Mouse (Mus musculus) frontal cortex, postnatal 36 days (tissue): Measurements from ENCODE around the gene Mast4.
A peak's percentile ranks its signal among the peaks of the same experiment; 100 is the strongest.
"Not testable (repeated sequence)": the region's sequence is repeated elsewhere in the genome, so short reads cannot be mapped to it uniquely, and the experiment has no call there.

Source experiments
- DNase-seq, 2 experiments: peaks; one replicate each; pipeline ENCODE4 v3.0.0; 2022; ENCODE audit warnings: low spot score in 2 of 2

Mast4 gene

DNA sequence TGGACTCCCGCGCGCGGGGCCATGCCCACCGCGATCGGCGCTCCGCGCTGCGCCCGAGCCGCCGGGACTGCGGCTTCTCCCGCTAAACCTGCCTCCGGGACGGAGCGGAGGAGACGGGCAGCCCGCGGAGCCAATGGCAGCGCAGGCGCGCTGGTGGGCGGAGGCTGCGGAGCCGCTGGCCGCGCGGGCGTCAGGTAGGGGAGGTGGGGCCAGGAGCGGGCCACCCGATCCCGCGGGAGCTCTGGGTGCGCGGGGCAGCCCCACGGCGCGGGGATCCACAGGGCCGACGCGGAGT lies at the start of gene Mast4:
Gene Mast4, minus strand, starts transcription at position 106 of the 295 bp plus-strand sequence.
- DNase-seq: peak; percentile 89 to 90

DNA sequence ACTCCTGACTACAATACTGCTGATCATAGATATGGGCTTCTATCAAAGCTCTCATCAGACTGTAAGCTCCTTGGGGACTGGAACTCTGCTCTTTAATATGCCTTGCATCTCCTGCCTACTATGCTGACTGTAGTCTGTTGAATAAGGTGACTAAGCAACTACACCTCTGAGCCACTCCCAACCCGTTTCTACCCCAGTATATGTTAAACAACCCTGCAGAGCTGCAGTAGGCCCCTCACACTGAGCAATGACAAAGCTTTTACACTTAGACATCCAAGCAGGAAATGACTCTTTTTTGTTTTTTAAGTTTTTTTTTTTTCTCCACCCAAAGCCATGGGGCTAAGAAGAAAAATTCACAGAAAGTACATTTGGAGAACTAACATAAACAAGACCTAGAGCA lies 40.2 kb upstream of the Mast4 start:
- no peak for DNase-seq

DNA sequence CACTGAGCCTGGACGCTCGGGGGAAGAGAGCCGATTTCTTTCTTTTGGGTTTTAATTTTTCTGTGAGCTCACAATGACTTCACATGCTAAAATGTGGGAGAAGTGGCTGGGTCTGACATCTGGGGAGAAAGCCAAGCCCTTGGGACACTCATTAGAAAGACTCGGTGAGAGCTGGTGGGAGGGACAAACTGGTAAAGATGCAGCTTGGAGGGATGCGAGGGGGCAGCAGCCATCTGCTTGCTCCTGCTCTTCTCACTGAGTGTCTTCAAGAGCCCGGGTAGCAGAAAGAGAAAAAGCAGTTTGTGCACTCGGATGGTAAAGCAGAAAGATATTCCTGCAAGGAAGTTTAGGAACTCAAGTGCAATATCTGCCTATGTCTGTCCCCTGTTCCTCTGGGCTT lies 34.9 kb upstream of the Mast4 start:
- peak; percentile 46 to 66 for DNase-seq

DNA sequence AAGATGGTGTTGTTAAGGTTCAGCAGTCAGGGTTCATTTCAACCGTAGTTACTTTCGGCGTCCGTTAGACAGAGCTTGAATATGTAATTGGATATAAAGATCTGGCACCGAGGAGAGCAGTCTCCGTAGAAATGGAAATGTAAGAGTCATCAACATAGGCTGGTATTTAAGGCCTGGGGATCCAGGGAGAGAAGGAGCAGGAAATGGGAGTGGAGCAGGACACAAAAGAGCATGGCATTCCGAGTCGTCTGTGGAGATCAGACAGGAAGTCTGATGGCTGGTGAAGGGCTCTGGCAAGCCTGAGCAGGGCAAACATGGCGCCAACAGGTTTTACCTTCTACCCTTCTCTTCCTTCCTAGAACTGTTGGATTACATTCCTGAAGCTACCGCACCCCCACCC lies 28.9 kb upstream of the Mast4 start:
- DNase-seq: no peak

DNA sequence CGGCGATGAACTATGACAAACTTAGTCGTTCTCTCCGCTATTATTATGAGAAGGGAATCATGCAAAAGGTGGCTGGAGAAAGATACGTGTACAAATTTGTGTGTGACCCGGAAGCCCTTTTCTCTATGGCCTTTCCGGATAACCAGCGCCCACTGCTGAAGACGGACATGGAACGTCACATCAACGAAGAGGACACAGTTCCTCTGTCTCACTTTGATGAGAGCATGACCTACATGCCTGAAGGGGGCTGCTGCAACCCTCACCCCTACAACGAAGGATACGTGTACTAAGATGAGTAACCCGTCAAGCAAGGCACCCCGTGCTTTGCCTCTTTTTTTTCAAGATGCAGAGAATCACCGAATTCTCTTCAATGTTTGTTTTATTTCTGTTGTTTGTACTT lies 23.1 kb upstream of the Mast4 start:
- not testable (repeated sequence) for DNase-seq

DNA sequence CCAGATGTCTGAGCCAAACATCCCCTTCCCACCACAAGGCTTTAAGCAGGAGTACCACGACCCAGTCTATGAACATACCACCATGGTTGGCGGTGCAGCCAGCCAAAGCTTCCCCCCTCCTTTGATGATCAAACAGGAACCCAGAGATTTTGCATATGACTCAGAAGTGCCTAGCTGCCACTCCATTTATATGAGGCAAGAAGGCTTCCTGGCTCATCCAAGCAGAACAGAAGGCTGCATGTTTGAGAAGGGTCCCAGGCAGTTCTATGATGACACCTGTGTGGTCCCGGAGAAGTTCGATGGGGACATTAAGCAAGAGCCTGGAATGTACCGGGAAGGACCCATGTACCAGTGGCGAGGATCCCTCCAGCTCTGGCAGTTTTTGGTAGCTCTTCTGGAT lies 22.6 kb upstream of the Mast4 start:
- not testable (repeated sequence) for DNase-seq

DNA sequence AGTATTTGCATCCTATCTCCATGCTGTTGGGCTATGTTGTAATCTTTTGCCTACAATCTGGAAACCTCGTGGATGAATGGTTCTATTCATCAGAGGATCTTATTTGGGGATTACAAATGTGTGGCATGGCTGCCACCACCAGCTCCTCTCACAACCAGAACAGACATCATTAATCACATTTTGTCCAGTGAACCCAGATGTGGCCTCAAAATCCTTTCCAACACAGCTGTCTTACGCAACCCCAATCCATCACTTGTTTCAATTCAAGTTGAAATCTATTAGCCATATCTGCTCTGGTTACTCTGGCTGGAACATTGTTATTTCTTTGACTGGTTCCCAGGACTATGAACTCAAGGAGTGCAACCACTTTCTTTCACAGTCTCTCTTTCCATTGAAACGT lies 20.4 kb upstream of the Mast4 start:
- DNase-seq: no peak

DNA sequence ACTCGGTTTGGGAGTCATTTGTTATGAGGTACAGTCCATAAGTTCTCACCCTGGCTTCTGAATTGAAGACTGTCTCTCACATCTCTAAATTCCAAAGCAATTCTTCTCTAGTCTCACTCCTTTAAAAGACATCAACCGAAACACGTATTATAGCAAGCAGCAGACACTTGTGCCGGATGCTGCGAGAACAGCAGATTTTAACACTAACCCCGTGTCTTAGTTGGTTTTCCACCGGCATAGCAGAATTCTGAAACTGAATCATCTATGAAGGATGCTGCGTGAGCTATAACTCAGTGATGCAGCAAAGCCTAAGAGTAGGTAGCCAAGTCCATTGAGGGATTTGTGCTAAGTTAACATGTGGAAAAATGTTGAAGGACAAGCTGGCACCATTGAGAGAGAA lies 10.5 kb upstream of the Mast4 start:
- DNase-seq: no peak

DNA sequence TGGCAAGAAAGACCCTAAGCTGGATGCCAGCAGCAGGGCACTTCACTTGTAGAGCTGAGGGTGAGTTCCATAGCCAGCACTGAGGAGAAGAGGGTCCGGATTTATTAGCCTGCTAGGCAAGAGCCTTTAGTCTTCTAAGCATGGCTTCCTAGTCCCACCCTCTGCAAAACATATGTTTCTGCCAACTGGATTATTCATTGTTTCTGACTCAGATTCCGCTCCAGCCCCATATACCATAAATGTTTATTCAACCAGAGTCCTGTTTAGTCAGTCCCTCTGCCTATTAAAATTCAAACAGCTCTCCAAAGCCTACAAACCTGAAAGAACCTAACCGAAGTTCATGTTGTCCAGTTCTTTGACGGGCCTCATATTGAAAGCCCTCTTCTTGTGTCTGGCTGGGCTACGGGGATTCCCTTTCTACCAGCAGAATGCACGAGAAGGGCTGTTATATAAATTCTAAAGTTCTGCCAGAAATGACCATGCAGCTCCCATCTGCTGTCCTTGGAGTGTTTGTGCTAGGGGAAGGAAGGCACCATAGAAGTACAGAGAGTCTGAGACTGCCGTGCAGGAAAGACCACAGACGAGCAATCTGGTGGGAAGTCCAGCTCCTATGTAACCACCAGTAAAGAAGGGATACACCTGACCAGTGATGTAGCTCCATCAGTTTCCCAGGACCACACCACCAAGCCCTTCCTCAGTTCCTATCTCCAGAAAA lies 9.9 kb upstream of the Mast4 start:
- DNase-seq: peak in 1 of 2 experiments; percentile 23

DNA sequence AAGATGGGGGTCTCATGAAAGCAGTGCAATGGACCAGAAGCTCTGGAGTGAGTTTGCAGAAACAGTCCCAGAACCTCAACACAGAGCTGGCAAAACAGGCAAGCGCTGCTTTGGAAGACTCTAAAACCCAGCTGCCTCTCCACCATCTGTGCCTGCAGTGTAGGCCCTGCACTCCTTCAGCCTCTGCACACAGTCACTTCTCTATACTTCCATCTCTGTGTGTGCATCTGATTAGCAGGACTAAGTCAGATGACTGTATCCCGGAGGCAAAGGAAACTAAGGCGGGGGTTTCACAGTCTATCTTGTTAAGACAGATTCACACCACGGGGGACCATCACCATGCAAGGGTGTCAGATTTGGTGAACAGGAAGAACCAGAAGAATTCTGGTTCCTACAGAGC lies 6.7 kb upstream of the Mast4 start:
- peak in 1 of 2 experiments; percentile 68 for DNase-seq

DNA sequence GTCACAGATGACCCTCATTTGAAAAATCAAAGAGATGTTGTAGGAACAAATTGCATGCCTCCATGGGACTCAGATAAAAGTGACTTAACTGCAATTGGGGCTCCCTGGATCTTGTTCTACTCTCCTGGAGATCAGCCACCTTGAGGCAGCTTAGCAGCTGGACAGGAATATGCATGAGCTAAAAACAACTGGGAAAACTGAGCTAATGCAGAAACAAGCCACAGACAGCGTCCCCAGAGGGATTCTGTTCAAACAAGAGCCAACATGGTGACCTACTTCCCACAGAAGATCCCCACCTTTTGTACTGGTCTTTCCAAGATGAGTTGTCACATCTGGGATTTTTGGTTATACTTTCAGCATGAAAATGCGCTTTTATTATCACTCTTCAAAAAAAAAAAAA lies 4.3 kb upstream of the Mast4 start:
- no peak for DNase-seq

DNA sequence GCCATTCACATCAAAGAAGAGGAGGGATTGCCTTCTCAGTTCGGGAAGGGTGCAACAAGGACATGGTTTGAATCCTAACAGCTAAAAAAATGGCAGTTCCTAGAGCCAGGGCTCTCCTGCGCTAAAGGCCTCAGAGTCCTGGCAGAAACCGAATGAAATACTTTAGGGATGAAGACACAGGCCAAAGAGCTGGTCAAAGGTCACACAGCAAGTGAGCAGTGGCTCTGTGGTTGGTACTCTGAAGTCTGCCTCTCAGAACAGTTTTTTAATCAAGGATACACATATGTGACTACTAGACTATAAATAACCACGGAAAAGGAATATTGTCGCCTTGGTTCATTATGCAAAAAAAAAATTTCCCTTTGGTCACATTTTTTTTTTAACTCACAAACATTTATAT lies 1.9 kb upstream of the Mast4 start:
- DNase-seq: no peak

DNA sequence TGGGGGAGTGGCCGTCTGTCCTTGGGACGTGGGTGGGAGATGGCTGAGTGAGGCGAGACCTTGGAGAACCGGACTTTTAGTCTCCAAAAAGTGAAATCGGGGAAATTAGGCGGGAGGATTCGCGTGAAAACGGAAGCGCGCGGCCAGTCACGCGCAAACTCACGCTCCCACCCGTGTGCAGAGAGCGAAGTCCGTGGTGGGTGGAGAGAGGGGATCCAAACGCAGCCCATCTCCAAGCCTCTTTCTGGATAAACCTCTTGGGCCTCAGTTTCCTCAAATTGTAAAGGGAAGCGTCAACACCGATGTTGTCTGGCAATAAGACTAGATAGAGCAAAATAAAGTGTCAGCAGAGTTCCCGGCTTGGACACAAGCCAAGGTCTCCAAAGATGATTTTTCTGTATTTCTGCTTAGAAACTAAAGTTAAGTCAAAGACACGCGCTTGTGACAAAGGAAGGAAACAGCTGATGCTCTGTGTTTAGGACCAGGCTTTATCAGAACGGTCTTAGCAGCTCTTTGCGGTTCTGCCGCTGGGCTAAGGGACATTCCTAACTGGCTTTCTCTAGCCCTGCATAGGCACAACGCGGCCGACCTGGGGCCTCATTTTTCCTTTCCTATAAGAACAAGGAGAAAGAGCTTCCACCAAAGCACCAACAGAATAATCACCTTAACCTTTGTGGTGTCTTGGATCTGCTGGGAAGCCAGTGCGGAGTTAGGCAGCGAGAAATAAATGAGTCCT lies 594 bp upstream of the Mast4 start:
- peak in 1 of 2 experiments; percentile 21 for DNase-seq

DNA sequence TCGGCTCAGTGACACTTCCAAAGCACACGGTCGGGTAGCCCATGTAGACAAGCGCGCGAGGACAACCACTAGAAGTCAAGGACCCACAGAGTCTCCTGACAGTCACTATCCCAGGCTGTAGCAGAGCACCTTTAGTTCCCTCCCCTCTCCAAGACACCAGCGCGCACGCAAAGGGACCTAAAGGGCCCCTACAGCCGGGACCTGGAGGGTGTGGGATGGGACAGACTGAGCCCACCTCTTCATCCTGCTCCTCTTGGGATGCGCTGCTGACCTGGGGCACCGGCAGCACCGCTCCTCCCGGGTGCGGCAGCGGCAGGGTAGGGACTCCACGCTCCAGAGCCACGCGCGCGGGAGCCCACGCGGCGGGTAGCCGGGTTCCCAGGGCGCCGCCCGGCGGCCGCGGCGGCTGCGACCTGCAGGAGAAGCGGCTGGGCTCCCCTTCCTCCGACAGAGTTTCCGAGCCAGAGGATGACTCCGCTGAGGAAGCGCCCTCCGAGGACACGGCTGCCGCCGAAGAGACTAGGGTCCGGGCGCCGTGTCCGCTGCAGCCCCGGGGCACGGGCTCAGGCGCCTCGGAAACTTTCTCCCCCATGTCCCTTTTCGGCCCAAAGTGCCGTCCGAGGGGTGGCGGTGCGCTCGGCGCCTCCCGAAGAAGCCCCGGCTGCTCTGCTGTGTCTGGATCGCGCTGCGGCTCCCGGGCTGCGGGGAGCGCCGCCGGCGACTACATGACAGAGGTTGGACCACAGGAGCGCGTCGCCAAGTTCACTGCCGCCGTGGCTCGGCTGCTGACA lies 501 bp downstream of the Mast4 start:
- DNase-seq: peak; percentile 48 to 54

DNA sequence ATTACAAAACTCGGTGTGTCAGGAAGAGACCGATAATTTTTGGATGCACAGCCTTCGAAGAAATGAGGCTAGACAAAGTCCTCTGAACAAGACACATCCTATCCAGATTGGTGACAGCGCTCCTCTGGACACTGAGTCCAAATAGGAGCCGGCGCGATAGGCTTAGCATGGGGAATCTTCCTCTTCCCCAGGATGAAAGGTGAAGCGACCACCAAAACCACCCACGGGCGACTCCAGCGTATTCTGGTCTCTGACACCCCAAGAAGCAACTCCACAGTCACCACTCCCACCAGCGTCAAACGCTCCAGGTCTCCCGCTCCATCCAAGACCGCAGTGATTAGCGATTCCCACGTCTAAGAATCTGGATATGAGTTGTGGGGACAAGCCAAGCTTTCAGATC lies 1.1 kb downstream of the Mast4 start:
- peak; percentile 9 to 13 for DNase-seq

DNA sequence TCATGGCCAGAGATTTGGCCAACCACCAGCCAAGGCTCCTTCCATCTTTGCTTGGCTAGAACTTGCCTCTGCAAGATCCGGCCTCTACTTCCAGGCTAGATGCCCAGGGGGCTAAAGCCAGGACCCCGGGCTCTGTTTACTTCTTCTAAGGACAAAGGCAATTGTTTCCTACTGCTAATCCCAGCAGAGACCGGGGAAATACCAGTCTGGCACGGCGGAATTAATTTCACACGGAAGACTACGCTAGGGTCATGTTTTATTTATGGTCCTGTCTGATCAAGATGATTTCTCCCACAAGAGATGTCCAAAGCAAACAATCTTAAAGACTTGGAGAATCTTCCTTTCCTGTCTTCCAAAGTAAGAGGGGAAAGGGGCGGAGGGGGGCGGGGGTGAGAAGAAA lies 1.6 kb downstream of the Mast4 start:
- DNase-seq: no peak

DNA sequence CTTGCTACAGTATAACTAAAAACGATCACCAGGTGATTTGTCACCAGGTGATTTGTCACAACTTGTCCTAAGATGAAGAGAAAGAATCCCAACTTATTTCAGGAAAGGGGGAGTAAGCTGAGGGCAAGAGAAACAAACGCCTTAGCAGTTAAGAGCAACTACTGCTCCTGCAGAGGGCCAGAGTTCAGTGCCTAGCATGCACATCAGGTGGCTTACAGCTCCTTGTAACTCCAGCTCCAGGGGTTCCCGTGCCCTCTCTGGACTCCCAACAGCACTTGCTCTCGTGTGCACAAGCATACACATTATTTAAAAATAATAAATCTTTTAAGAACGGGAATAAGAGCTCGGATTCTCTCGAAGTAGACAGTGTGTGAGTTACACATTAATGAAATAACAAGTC lies 3.2 kb downstream of the Mast4 start:
- no peak for DNase-seq

DNA sequence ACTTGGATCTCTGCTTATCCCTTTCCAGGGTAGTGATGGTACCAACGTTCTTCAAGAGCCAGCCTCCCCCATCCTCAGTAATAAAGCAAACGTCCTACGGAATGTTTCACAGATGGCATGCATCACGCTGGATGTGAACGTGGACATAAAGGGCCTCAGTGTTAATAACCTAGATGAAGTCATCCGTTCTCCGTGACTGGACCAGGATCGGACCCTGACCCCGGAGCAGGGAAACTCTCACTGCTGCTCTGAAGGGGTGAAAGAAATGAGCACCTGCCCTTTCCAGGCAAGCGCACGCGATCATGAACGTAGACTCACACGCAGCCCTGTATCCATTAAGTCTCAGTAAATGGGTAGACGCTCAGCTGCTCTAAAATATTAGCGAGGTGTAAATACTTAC lies 6.0 kb downstream of the Mast4 start:
- DNase-seq: no peak

DNA sequence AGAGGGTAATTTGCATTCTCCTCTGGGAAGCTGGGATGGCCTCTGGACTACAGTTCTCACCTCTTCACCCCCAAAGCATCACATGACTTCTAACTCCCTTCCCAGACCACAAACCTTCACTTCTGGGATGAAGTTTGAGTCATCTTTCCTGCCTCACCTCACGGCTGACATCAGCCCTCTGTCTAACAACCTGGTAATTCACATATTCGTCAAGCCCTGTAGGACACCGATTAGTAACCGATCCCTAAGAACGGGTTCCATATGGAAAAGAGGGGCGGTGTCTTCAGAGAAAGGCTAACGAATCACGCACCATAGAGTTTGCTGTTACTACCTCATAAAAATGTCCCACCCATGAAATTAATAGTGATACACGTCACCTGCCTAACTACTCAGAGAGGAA lies 6.5 kb downstream of the Mast4 start:
- no peak for DNase-seq

DNA sequence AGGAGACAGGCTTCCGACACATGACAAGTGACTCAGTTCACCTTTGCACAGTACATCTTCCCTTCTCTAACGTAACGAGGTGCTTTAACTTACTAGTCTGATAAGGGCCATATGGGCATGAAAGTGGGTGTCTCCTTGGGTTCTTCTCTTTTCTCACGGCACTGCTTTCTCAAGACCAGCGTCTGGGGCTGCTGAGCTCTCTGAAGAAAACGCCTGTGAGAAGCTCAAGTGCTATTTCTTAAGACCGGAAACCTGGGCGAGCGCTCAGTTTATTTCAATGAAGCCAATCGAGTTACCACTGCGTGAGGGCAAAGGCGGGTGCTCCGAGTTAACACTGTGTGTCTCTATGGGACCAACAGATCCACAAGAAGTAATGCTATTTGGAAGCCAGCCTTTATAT lies 8.1 kb downstream of the Mast4 start:
- no peak for DNase-seq

DNA sequence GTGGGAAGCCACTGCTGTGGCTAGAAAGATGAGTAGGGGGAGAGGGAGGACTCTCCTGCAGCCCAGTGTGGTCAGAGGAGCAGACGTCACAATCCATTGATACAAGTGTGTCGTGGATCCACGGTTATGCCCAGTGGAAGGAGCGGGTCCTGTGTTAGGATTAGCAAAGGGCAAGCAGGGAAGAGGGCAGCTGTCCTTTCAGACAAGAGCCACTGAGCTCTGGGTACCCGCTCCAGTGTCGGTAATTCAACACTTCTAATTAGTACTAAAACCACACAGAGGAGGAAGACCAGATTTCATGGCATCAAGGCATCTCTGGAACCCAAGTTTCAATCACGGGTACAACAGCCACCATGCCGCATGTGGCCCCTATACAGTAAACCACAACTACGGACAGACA lies 14.4 kb downstream of the Mast4 start:
- no peak for DNase-seq

DNA sequence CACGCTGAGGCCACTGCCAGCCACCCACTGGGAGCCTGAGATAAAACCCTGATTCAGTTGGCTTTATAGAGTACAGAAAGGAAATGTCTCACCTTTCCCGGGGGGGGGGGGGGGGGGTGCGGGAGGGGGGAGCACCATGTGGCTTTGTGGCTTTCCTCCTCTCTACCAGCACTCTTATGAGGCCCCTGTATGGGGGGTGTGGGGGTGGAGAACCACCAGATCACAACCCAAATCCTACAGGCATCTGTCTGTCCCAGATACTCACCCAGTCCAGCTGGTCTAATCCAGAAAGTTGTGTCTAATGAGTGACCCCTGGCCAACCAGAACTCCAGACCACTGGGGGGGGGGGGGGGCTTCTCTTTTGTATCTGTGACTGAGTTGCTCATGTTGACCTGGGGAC lies 15.0 kb downstream of the Mast4 start:
- DNase-seq: no peak

DNA sequence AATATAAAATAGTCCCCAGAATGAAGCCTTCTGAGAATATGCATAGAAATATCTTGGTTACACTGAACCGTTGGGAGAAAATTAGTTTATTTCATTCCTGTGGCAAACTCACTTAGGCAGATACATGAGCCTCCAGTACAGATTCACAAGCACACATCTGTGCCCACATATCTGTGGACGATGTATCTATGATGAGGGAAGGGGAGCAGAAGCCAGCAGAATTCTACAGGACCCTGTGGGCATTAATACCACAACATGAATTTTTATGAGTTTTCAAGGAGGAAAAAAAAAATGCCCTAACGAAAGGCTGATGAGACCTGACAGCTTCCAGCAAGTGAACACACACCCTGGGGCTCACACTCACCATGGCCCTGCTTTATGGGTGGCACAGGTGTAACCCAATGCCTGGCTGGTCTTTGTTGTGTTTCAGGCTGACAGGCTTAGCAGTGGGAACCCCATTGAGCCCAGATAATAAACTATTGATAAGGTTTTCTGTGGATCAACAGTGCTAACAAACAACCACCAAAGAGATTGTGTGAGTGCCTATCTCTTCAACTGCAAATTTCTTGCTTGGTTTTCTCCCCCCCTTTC lies 17.4 kb downstream of the Mast4 start:
- DNase-seq: no peak
